Mouse (Mus musculus) MEL (cell line): ENCODE data around the gene Il34.

Experiments
- CTCF ChIP-seq, 3 experiments: IDR thresholded peaks in 2 of 3; conservative IDR thresholded peaks in 1 of 3; 2 replicates each; pipeline ENCODE4 v1.5.1; 2011 to 2012; ENCODE audit warnings: low read length in 3 of 3, low read depth in 2 of 3, mild to moderate bottlenecking in 2 of 3, improper control_type of control experiment in 1 of 3, inconsistent platforms in 1 of 3, mixed read lengths in 1 of 3, moderate library complexity in 1 of 3; ENCODE audit not compliant: control insufficient read depth in 1 of 3, insufficient read depth in 1 of 3, poor library complexity in 1 of 3, severe bottlenecking in 1 of 3
- EP300 ChIP-seq, 2 experiments: IDR thresholded peaks; 2 replicates each; pipeline ENCODE4 v1.6.1; 2011; ENCODE audit warnings: improper control_type of control experiment in 2 of 2, low read length in 2 of 2, low read depth in 1 of 2, mild to moderate bottlenecking in 1 of 2
- GATA1 ChIP-seq: IDR thresholded peaks from 2 replicates; pipeline ENCODE4 v1.6.1; 2011; ENCODE audit warnings: low read depth, low read length, improper control_type of control experiment
- POLR2A ChIP-seq, 2 experiments: IDR thresholded peaks; 2 replicates each; pipeline ENCODE4 v1.6.1; 2011 to 2012; ENCODE audit warnings: low read length in 2 of 2, mild to moderate bottlenecking in 2 of 2, control low read depth in 1 of 2, improper control_type of control experiment in 1 of 2, low read depth in 1 of 2, moderate library complexity in 1 of 2; ENCODE audit not compliant: control insufficient read depth in 1 of 2, insufficient read depth in 1 of 2, poor library complexity in 1 of 2
- UBTF ChIP-seq: IDR thresholded peaks from 2 replicates; pipeline ENCODE4 v1.6.1; 2012; ENCODE audit warnings: low read depth, mild to moderate bottlenecking, inconsistent platforms, low read length, improper control_type of control experiment, moderate library complexity, borderline replicate concordance; ENCODE audit not compliant: insufficient read depth
- ZNF384 ChIP-seq: IDR thresholded peaks from 2 replicates; pipeline ENCODE4 v1.6.1; 2012; ENCODE audit warnings: low read depth, mild to moderate bottlenecking, inconsistent platforms, low read length, improper control_type of control experiment

GRCm38 (mm10) chr8:110733036-110733435, 72.7 kb downstream of the Il34 start:
- TF ChIP-seq ZNF384 (no peak), CTCF (IDR thresholded peaks at IDR 0.05 in 2 of 3, conservative IDR thresholded peaks at IDR 0.05 in 1 of 3; ENCODE audit: control insufficient read depth in 1 of 3, insufficient read depth in 1 of 3, low read depth in 2 of 3, low read length in 3 of 3, poor library complexity in 1 of 3, severe bottlenecking in 1 of 3) (no peak), EP300 (IDR thresholded peaks at IDR 0.05; ENCODE audit: low read depth in 1 of 2, low read length in 2 of 2) (no peak), POLR2A (IDR thresholded peaks at IDR 0.05; ENCODE audit: control insufficient read depth in 1 of 2, insufficient read depth in 1 of 2, low read depth in 1 of 2, low read length in 2 of 2, poor library complexity in 1 of 2) (no peak), UBTF (no peak), GATA1 (no peak)
